26 mouse cellular contexts compared by ENCODE assay signal in genomic region chr1:191541619-191542018, GRCm38 (mm10).
"Had no signal": no experiment of that assay in that cellular context is flagged by ENCODE, and none has a peak within 500 bp of the region (broad histone marks: within the 10 kb centered on the region; RNA-seq: fewer than 3 reads in every experiment).

No protein-coding gene starts in this region.

- H3K4me3 ChIP-seq: limb, embryonic 10.5 days; limb, embryonic 12.5 days; limb, embryonic 13.5 days; limb, embryonic 15.5 days; liver, embryonic 12.5 days; liver, embryonic 13.5 days; liver, embryonic 15.5 days; lung, embryonic 15.5 days; megakaryocyte, embryonic 14.5 days; midbrain, embryonic 10.5 days; midbrain, embryonic 12.5 days; midbrain, embryonic 13.5 days; midbrain, embryonic 15.5 days; myocyte had no signal

- H3K27ac ChIP-seq: limb, embryonic 10.5 days; limb, embryonic 12.5 days; limb, embryonic 13.5 days; limb, embryonic 15.5 days; liver, embryonic 12.5 days; liver, embryonic 13.5 days; liver, embryonic 14.5 days; liver, embryonic 15.5 days; lung, embryonic 15.5 days; macrophage; midbrain, embryonic 10.5 days; midbrain, embryonic 12.5 days; midbrain, embryonic 13.5 days; midbrain, embryonic 15.5 days had no signal

- DNase-seq: left cerebral cortex, postnatal 4 days; liver; liver, embryonic 13.5 days; liver, postnatal 0 days; lung, adult 2 months; lung, embryonic 14.5 days; lung, postnatal 10 days; lung, postnatal 14 days; lung, postnatal 36 days; lung, postnatal 4 days; midbrain, embryonic 14.5 days had no signal
